Mouse (Mus musculus): ENCODE measurements at regions not wholly inside any gene's neighbourhood (a gene's known extent, or its start where the extent isn't known, plus 50 kb on each side); places are given as distances from the start of the nearest gene placed in this dataset.

GRCm38 (mm10) chr13:16291661-16292291 is 280.1 kb downstream of the Inhba start:
- H3K4me3 ChIP-seq (ENCODE audit: insufficient read depth, low read length), result no peak overlapping the region
- H3K4me1 ChIP-seq (ENCODE audit: control insufficient read depth, insufficient read depth, low read length), result no peaks in the 10 kb centered on the region
- no peak for TF ChIP-seq CTCF (IDR thresholded peaks at IDR 0.05; ENCODE audit: extremely low read depth, insufficient read depth, low read length)
- no peak for TF ChIP-seq POLR2A (IDR thresholded peaks at IDR 0.05; ENCODE audit: extremely low read depth, insufficient read depth, low read length)
- no peak overlapping the region for H3K27ac ChIP-seq (ENCODE audit: insufficient read depth, low read length)

GRCm38 (mm10) chr13:16299756-16300155 is 288.1 kb downstream of the Inhba start:
- H3K4me3 ChIP-seq (ENCODE audit: insufficient read depth, low read length), result no peak overlapping the region
- TF ChIP-seq POLR2A (IDR thresholded peaks at IDR 0.05; ENCODE audit: extremely low read depth, insufficient read depth, low read length), result no peak
- TF ChIP-seq CTCF (IDR thresholded peaks at IDR 0.05; ENCODE audit: extremely low read depth, insufficient read depth, low read length), result no peak
- H3K4me1 ChIP-seq (ENCODE audit: control insufficient read depth, insufficient read depth, low read length), result no peaks in the 10 kb centered on the region
- no peak overlapping the region for H3K27ac ChIP-seq (ENCODE audit: insufficient read depth, low read length)

- TF ChIP-seq POLR2A (IDR thresholded peaks at IDR 0.05; ENCODE audit: extremely low read depth, insufficient read depth, low read length) (no peak), CTCF (IDR thresholded peaks at IDR 0.05; ENCODE audit: extremely low read depth, insufficient read depth, low read length) (no peak)
- Histone ChIP-seq H3K4me1 (ENCODE audit: control insufficient read depth, insufficient read depth, low read length) (no peaks in the 10 kb centered on the region), H3K4me3 (ENCODE audit: insufficient read depth, low read length) (no peak overlapping the region), H3K27ac (ENCODE audit: insufficient read depth, low read length) (no peak overlapping the region)
Measured at GRCm38 (mm10) chr13:16314669-16315068, 303.0 kb downstream of the Inhba start.

- H3K4me3 ChIP-seq (ENCODE audit: insufficient read depth, low read length), result no peak overlapping the region
- no peak for TF ChIP-seq POLR2A (IDR thresholded peaks at IDR 0.05; ENCODE audit: extremely low read depth, insufficient read depth, low read length)
- TF ChIP-seq CTCF (IDR thresholded peaks at IDR 0.05; ENCODE audit: extremely low read depth, insufficient read depth, low read length), result no peak
- no peaks in the 10 kb centered on the region for H3K4me1 ChIP-seq (ENCODE audit: control insufficient read depth, insufficient read depth, low read length)
- no peak overlapping the region for H3K27ac ChIP-seq (ENCODE audit: insufficient read depth, low read length)
Measured at GRCm38 (mm10) chr13:16315689-16316088, 304.0 kb downstream of the Inhba start.

- TF ChIP-seq POLR2A (IDR thresholded peaks at IDR 0.05; ENCODE audit: extremely low read depth, insufficient read depth, low read length) (no peak), CTCF (IDR thresholded peaks at IDR 0.05; ENCODE audit: extremely low read depth, insufficient read depth, low read length) (no peak)
- H3K4me3 ChIP-seq (ENCODE audit: insufficient read depth, low read length), result no peak overlapping the region
- no peak overlapping the region for H3K27ac ChIP-seq (ENCODE audit: insufficient read depth, low read length)
- H3K4me1 ChIP-seq (ENCODE audit: control insufficient read depth, insufficient read depth, low read length), result no peaks in the 10 kb centered on the region
Measured at GRCm38 (mm10) chr13:16316581-16316980, 304.9 kb downstream of the Inhba start.

GRCm38 (mm10) chr13:16317412-16317811 is 305.8 kb downstream of the Inhba start:
- no peaks in the 10 kb centered on the region for H3K4me1 ChIP-seq (ENCODE audit: control insufficient read depth, insufficient read depth, low read length)
- no peak overlapping the region for H3K27ac ChIP-seq (ENCODE audit: insufficient read depth, low read length)
- H3K4me3 ChIP-seq (ENCODE audit: insufficient read depth, low read length), result no peak overlapping the region
- TF ChIP-seq CTCF (IDR thresholded peaks at IDR 0.05; ENCODE audit: extremely low read depth, insufficient read depth, low read length) (no peak), POLR2A (IDR thresholded peaks at IDR 0.05; ENCODE audit: extremely low read depth, insufficient read depth, low read length) (no peak)

GRCm38 (mm10) chr13:16320392-16320791 is 308.7 kb downstream of the Inhba start:
- Histone ChIP-seq H3K4me3 (ENCODE audit: insufficient read depth, low read length) (no peak overlapping the region), H3K4me1 (ENCODE audit: control insufficient read depth, insufficient read depth, low read length) (no peaks in the 10 kb centered on the region), H3K27ac (ENCODE audit: insufficient read depth, low read length) (no peak overlapping the region)
- TF ChIP-seq CTCF (IDR thresholded peaks at IDR 0.05; ENCODE audit: extremely low read depth, insufficient read depth, low read length) (no peak), POLR2A (IDR thresholded peaks at IDR 0.05; ENCODE audit: extremely low read depth, insufficient read depth, low read length) (no peak)

- no peak overlapping the region for H3K27ac ChIP-seq (ENCODE audit: insufficient read depth, low read length)
Measured at GRCm38 (mm10) chr13:16325661-16326060, 314.0 kb downstream of the Inhba start.

GRCm38 (mm10) chr13:16341727-16342126 is 330.1 kb downstream of the Inhba start:
- no peak overlapping the region for H3K27ac ChIP-seq (ENCODE audit: insufficient read depth, low read length)
- H3K4me3 ChIP-seq (ENCODE audit: insufficient read depth, low read length), result no peak overlapping the region
- H3K4me1 ChIP-seq (ENCODE audit: control insufficient read depth, insufficient read depth, low read length), result no peaks in the 10 kb centered on the region
- no peak for TF ChIP-seq POLR2A (IDR thresholded peaks at IDR 0.05; ENCODE audit: extremely low read depth, insufficient read depth, low read length)
- TF ChIP-seq CTCF (IDR thresholded peaks at IDR 0.05; ENCODE audit: extremely low read depth, insufficient read depth, low read length), result no peak

More at GRCm38 (mm10) chr13:16325661-16326060, 314.0 kb downstream of the Inhba start:
- TF ChIP-seq POLR2A (IDR thresholded peaks at IDR 0.05; ENCODE audit: extremely low read depth, insufficient read depth, low read length), result no peak
- TF ChIP-seq CTCF (IDR thresholded peaks at IDR 0.05; ENCODE audit: extremely low read depth, insufficient read depth, low read length), result no peak
- Histone ChIP-seq H3K4me1 (ENCODE audit: control insufficient read depth, insufficient read depth, low read length) (no peaks in the 10 kb centered on the region), H3K4me3 (ENCODE audit: insufficient read depth, low read length) (no peak overlapping the region)

- H3K4me1 ChIP-seq (ENCODE audit: control insufficient read depth, insufficient read depth, low read length), result no peaks in the 10 kb centered on the region
- no peak for TF ChIP-seq CTCF (IDR thresholded peaks at IDR 0.05; ENCODE audit: extremely low read depth, insufficient read depth, low read length)
- TF ChIP-seq POLR2A (IDR thresholded peaks at IDR 0.05; ENCODE audit: extremely low read depth, insufficient read depth, low read length), result no peak
- H3K4me3 ChIP-seq (ENCODE audit: insufficient read depth, low read length), result no peak overlapping the region
- H3K27ac ChIP-seq (ENCODE audit: insufficient read depth, low read length), result no peak overlapping the region
Measured at GRCm38 (mm10) chr13:16342171-16342570, 330.5 kb downstream of the Inhba start.
